Comparison of ENCODE assay signal across 8 mouse cellular contexts in the genomic region with DNA sequence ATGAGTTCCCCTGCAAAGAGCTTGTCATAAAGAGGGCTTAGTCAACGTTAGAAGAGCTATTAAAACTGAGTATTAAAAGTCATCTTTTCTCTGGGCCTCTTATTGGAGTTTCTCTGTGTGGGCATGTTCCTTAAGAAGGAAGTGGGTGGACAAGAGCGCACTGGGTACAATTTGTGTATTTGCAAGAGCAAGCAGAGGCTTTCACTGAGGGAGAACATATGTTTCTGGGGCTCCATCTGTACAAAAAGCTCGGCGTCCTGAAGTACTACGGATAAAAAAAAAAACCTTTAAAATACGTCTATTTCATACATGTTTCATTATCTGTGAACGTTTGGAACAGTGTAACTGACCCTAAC. TPM values are rescaled to one million over a fixed set of nuclear protein-coding genes. Genes with fewer than 3 reads are reported as not detected.
DNase-seq lines count a peak whose midpoint lies in the region; ATAC-seq lines count a peak whose summit lies in the region.

No protein-coding gene starts in this region.

- peaks cover 31% of the 10 kb centered on the region for H3K4me1 ChIP-seq in heart, embryonic 13.5 days
- peaks cover 9% of the 10 kb centered on the region; the same call in 1 of the 2 replicates for H3K4me1 ChIP-seq in forebrain, embryonic 16.5 days (replicated peaks; ENCODE audit: control insufficient read depth, insufficient read depth, low read length)
- peaks cover 17% of the 10 kb centered on the region; the same call in 1 of the 2 replicates for H3K4me1 ChIP-seq in liver, embryonic 15.5 days (replicated peaks)

- no peaks in the 10 kb centered on the region for H3K9me3 ChIP-seq in heart, embryonic 13.5 days
- no peaks in the 10 kb centered on the region for H3K9me3 ChIP-seq in forebrain, embryonic 16.5 days (ENCODE audit: control insufficient read depth, low read length)
- no peaks in the 10 kb centered on the region for H3K9me3 ChIP-seq in liver, embryonic 15.5 days (replicated peaks)

- H3K27ac ChIP-seq in heart, embryonic 13.5 days (replicated peaks): peak overlapping the region; percentile 61
- H3K27ac ChIP-seq in forebrain, embryonic 16.5 days (ENCODE audit: low read length): no peak overlapping the region
- no peak overlapping the region for H3K27ac ChIP-seq in liver, embryonic 15.5 days (replicated peaks)

- peak overlapping the region; percentile 78 for H3K4me2 ChIP-seq in heart, embryonic 13.5 days
- peak overlapping the region; percentile 100 for H3K4me2 ChIP-seq in forebrain, embryonic 16.5 days (ENCODE audit: low read length)
- H3K4me2 ChIP-seq in liver, embryonic 15.5 days: peak overlapping the region; percentile 87

- H3K4me3 ChIP-seq in heart, embryonic 13.5 days: peak overlapping the region; percentile 83
- H3K4me3 ChIP-seq in forebrain, embryonic 16.5 days (replicated peaks; ENCODE audit: low read length): peak overlapping the region; percentile 61
- peak overlapping the region; percentile 65 for H3K4me3 ChIP-seq in liver, embryonic 15.5 days (replicated peaks)

- H3K27me3 ChIP-seq in heart, embryonic 13.5 days (replicated peaks): no peaks in the 10 kb centered on the region
- peaks cover 24% of the 10 kb centered on the region for H3K27me3 ChIP-seq in forebrain, embryonic 16.5 days (replicated peaks; ENCODE audit: control insufficient read depth, insufficient read depth, low read length)
- H3K27me3 ChIP-seq in liver, embryonic 15.5 days: peaks cover 49% of the 10 kb centered on the region

- peak overlapping the region; percentile 28; the same call in 1 of the 2 replicates for H3K9ac ChIP-seq in heart, embryonic 13.5 days
- peak overlapping the region; percentile 59 for H3K9ac ChIP-seq in forebrain, embryonic 16.5 days (replicated peaks; ENCODE audit: low read depth, low read length)
- no peak overlapping the region for H3K9ac ChIP-seq in liver, embryonic 15.5 days

- 15% methylated on average over 7 of the region's 7 CpGs for WGBS in heart, embryonic 13.5 days
- 16% methylated on average over 7 of the region's 7 CpGs for WGBS in forebrain, embryonic 16.5 days
- WGBS in liver, embryonic 15.5 days (ENCODE audit: insufficient replicate concordance): 12% methylated on average over 7 of the region's 7 CpGs

- no peaks in the 10 kb centered on the region for H3K36me3 ChIP-seq in heart, embryonic 13.5 days
- H3K36me3 ChIP-seq in forebrain, embryonic 16.5 days (ENCODE audit: control insufficient read depth, insufficient read depth): no peaks in the 10 kb centered on the region
- no peaks in the 10 kb centered on the region for H3K36me3 ChIP-seq in liver, embryonic 15.5 days (replicated peaks)

- ATAC-seq in heart, embryonic 13.5 days (ENCODE audit: extremely low read depth, insufficient number of reproducible peaks, low FRiP score, low TSS enrichment): no peak
- no peak for ATAC-seq in forebrain, embryonic 16.5 days
- no peak for ATAC-seq in liver, embryonic 15.5 days (ENCODE audit: insufficient read depth)

- no peak for DNase-seq in heart, adult 18-20 months
- peak; percentile 30 for DNase-seq in ES-CJ7 (ENCODE audit: low read depth, low spot score)
- no peak for DNase-seq in adrenal gland, postnatal 14 days
- DNase-seq in ovary, postnatal 14 days (ENCODE audit: low spot score): no peak
- DNase-seq in spleen, adult 12 weeks (ENCODE audit: low spot score): no peak

RNA-seq across cellular contexts. Expression of gene Pkp2, which starts 0.4 kb away (rescaled TPM):
- 108 and 111 TPM in 2 replicates for polyA plus RNA-seq in heart, embryonic 13.5 days (2015; fragmentation: Nextera tagmentation; extraction: Ambion mirVana)
- total RNA-seq in heart, adult 18-20 months (2021): 100 to 1,000 TPM; 139 to 143 TPM
- 0.75 and 1.0 TPM in 2 replicates for polyA plus RNA-seq in forebrain, embryonic 16.5 days (2015; fragmentation: Nextera tagmentation; extraction: Ambion mirVana)
- 10.5 and 11.7 TPM in 2 replicates for polyA plus RNA-seq in liver, embryonic 15.5 days (2015; fragmentation: Nextera tagmentation; extraction: Ambion mirVana)
- total RNA-seq in adrenal gland, postnatal 14 days (2021): 2.7 and 4.3 TPM in 2 replicates
